Mouse (Mus musculus): ENCODE measurements at regions not wholly inside any gene's neighbourhood (a gene's known extent, or its start where the extent isn't known, plus 50 kb on each side); places are given as distances from the start of the nearest gene placed in this dataset.

DNA sequence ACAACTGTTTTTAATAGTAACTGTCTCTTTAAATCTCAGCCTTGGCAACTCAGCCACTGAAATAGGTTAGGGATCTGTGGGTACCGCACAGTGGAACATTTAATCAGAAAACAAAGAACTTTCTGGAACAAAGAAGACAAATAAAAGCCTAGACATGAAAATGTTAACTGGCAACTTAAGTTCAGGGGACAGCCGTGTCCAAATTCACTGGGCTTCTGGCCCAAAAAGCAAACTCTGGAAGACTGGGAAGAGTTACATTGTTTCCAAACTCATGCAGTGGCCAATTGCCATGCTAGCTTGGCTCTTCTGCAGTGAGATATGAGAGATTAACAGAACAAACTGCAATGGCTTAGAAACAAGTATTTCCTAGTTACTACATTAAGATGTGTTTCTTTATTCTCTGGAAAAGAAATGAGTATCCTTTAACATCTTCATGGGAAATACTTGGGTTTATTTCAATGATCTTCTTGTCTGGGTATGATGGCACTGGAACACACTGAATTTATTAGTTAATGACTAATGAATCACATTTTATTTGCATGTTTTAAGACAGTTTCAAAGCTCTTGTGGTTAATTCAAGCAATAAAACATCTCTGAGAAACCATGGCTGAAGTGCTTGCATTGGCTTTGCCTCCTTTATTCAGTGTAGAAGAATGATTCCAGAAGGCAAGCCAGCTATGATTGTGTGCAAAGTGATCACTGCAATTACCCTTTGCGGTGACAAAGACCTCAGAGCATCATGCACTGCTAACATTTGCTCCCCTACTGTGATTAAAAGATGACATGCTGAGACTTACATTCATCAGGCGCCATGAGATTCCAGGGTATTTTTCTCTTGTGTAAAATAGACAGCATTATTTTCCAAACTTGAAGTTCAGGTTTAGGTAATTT is 259.2 kb upstream of the Tbl1xr1 start:
- TF ChIP-seq EP300 (IDR thresholded peaks at IDR 0.05; ENCODE audit: low read depth) (no peak), CTCF (IDR thresholded peaks at IDR 0.05; ENCODE audit: low read depth) (no peak)

All from heart, postnatal 0 days (tissue).